Mouse (Mus musculus) hindbrain, embryonic 11.5 days (tissue): ENCODE data around the gene Mepce. TPM values are rescaled to one million over a fixed set of nuclear protein-coding genes. Genes with fewer than 3 reads are reported as not detected.
A peak's percentile ranks its signal among the peaks of the same experiment; 100 is the strongest.

Source experiments
- ATAC-seq: fragments of 200-750 bp; cut with Nextera tagmentation; 2 replicates; pipeline ENCODE4 v1.8.0; 2017; ENCODE audit warnings: mild to moderate bottlenecking, moderate TSS enrichment, moderate library complexity; ENCODE audit not compliant: low FRiP score
- DNase-seq: peaks from one replicate; pipeline ENCODE4 v3.0.0-alpha.2; 2015; ENCODE audit warnings: low spot score
- H3K27ac ChIP-seq: fragments of 300-500 bp; sonication (generic); 2 replicates; pipeline ENCODE4 v1.5.1; 2014; ENCODE audit warnings: mild to moderate bottlenecking, low read depth, low read length
- H3K27me3 ChIP-seq: fragments of 300-500 bp; sonication (generic); 2 replicates; pipeline ENCODE4 v1.6.1; 2014; ENCODE audit warnings: mild to moderate bottlenecking, low read length, moderate library complexity, mixed read lengths; ENCODE audit not compliant: control insufficient read depth, insufficient read depth
- H3K36me3 ChIP-seq: fragments of 300-500 bp; sonication (generic); 2 replicates; pipeline ENCODE4 v1.6.1; 2014; ENCODE audit warnings: mild to moderate bottlenecking, low read length, moderate library complexity, mixed read lengths; ENCODE audit not compliant: control insufficient read depth, insufficient read depth
- H3K4me1 ChIP-seq: fragments of 300-500 bp; sonication (generic); replicated peaks from 2 replicates; pipeline ENCODE4 v1.6.1; 2014; ENCODE audit warnings: low read length, mixed read lengths; ENCODE audit not compliant: control insufficient read depth, insufficient read depth
- H3K4me2 ChIP-seq: fragments of 300-500 bp; sonication (generic); replicated peaks from 2 replicates; pipeline ENCODE4 v1.6.1; 2014; ENCODE audit warnings: mild to moderate bottlenecking, low read depth, low read length
- H3K4me3 ChIP-seq: fragments of 300-500 bp; sonication (generic); 2 replicates; pipeline ENCODE4 v1.5.1; 2014; ENCODE audit warnings: low read depth, low read length
- H3K9ac ChIP-seq: fragments of 300-500 bp; sonication (generic); 2 replicates; pipeline ENCODE4 v1.6.1; 2014; ENCODE audit warnings: low read depth, low read length
- H3K9me3 ChIP-seq: fragments of 300-500 bp; sonication (generic); 2 replicates; pipeline ENCODE4 v1.6.1; 2016; ENCODE audit warnings: low read length; ENCODE audit not compliant: control insufficient read depth
- WGBS: fragments of 180-500 bp; shearing (Covaris S2); extraction: QIAGEN DNeasy Blood & Tissue Kit; methylation state at CpG from one replicate; pipeline ENCODE4 v1.1.7; 2014; 5-methylcytosine and 5-hydroxymethylcytosine counted together
- polyA plus RNA-seq: library from polyadenylated mRNA; unstranded; fragments of >200 nt; fragmentation: Nextera tagmentation; extraction: Ambion mirVana; gene quantifications from 2 replicates; pipeline ENCODE4 v1.2.1, GENCODE M21; 2014

The Mepce gene
- polyA plus RNA-seq, 1 experiment from 2014 or later = 14.9 TPM

DNA sequence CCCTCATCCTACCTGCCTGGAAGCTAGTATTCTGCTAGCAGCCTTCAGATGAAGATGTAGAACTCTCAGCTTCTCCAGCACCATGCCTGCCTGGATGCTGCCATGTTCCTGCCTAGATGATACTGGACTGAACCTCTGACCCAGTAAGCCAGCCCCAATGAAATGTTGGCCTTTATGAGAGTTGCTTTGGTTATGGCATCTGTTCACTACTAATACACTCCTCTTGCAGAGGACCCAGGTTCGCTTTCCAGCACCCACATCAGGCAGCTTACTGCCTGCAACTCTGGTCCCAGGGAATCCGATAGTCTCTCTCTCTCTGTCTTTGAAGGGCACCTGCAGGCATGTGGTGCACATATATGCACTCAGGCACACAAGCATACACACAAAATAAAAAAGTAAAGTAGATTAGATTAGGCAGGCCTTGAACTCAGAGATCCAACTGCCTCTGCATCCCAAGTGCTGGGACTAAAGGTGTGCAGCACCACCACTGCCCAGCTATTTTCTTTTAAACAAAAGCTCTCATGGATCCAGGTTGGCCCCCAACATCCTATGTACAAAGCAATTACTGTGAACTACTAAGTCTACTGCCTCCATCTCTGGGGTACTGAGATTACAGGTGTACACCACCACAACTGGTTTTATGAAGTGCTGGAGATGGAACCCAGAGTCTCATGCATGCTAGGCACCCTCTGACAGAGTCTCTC lies 11.7 kb downstream of the Mepce start:
- H3K4me2 ChIP-seq = no peak overlapping the region
- H3K9me3 ChIP-seq = no peaks in the 10 kb centered on the region
- no peaks in the 10 kb centered on the region for H3K36me3 ChIP-seq
- no peak overlapping the region for H3K27ac ChIP-seq
- H3K27me3 ChIP-seq = no peaks in the 10 kb centered on the region
- ATAC-seq (no peak), DNase-seq (no peak)
- WGBS = 94% methylated on average over 2 of the region's 2 CpGs
- H3K9ac ChIP-seq = no peak overlapping the region
- no peak overlapping the region for H3K4me3 ChIP-seq
- H3K4me1 ChIP-seq = peaks cover 2% of the 10 kb centered on the region; the same call in 1 of the 2 replicates

DNA sequence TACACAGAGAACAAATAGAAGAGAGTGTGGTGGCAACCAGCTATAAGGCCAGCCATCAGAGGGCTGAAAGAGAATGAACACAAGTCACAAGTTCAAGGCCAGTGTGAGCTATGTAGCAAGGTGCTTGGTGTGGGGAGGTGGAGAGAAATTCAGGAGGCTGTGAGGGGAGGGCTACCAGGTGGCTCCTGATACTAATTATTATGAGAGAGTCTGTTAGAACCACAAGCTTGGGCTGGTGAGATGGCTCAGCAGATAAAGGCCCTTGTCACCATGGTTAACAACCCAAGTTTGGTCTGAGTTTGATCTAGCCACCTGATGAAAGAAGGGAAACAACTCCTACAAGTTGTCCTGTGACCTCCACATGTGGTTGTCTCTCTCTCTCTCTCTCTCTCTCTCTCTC lies 14.7 kb downstream of the Mepce start:
- H3K9me3 ChIP-seq = no peaks in the 10 kb centered on the region
- no peak overlapping the region for H3K9ac ChIP-seq
- DNase-seq (no peak), ATAC-seq (no peak)
- H3K4me2 ChIP-seq = no peak overlapping the region
- no peak overlapping the region for H3K4me3 ChIP-seq
- no peaks in the 10 kb centered on the region for H3K36me3 ChIP-seq
- no peaks in the 10 kb centered on the region for H3K27me3 ChIP-seq
- no peak overlapping the region for H3K27ac ChIP-seq
- no peaks in the 10 kb centered on the region for H3K4me1 ChIP-seq

- no peak overlapping the region for H3K9ac ChIP-seq
- ATAC-seq = no peak
These were observed 16.7 kb downstream of the Mepce start for GRCm38 (mm10) chr5:137770709-137771108.

GRCm38 (mm10) chr5:137768475-137768874 lies 19.0 kb downstream of the Mepce start:
- Histone ChIP-seq H3K9me3 (no peaks in the 10 kb centered on the region), H3K9ac (no peak overlapping the region), H3K27me3 (no peaks in the 10 kb centered on the region), H3K27ac (no peak overlapping the region), H3K4me1 (no peaks in the 10 kb centered on the region), H3K36me3 (no peaks in the 10 kb centered on the region), H3K4me2 (no peak overlapping the region), H3K4me3 (no peak overlapping the region)
- 41% methylated on average over 1 of the region's 1 CpGs for WGBS
- no peak for DNase-seq
- ATAC-seq = peak; percentile 75

More at GRCm38 (mm10) chr5:137770709-137771108, 16.7 kb downstream of the Mepce start:
- WGBS = 45% methylated on average over 2 of the region's 2 CpGs
- peak; percentile 75 for DNase-seq
- Histone ChIP-seq H3K4me2 (no peak overlapping the region), H3K36me3 (no peaks in the 10 kb centered on the region), H3K27ac (no peak overlapping the region), H3K9me3 (no peaks in the 10 kb centered on the region), H3K4me1 (no peaks in the 10 kb centered on the region), H3K27me3 (no peaks in the 10 kb centered on the region), H3K4me3 (no peak overlapping the region)

DNA sequence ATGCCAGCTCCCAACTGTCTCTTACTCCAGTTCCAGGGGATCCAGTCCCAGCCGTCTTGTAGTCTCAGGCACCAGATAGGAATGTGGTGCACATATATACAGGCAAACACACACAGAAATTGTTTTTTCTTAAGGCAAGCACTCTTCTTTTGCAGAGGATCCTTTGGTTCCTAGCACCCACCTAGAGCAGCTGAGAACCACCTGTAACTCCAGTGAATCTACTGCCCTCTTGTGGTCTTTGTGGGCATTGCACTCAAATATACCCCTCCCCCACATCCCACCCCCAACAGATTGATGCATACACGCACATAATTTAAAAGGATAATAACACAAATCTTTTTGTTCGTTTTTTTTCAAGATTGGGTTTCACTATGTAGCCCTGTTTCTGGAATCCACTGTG lies 21.2 kb downstream of the Mepce start:
- no peak overlapping the region for H3K9ac ChIP-seq
- WGBS = 56% methylated on average over 3 of the region's 3 CpGs
- peak; percentile 58 for DNase-seq
- H3K27me3 ChIP-seq = no peaks in the 10 kb centered on the region
- no peaks in the 10 kb centered on the region for H3K36me3 ChIP-seq
- no peak overlapping the region for H3K4me2 ChIP-seq
- H3K4me3 ChIP-seq = no peak overlapping the region
- no peak overlapping the region for H3K27ac ChIP-seq
- H3K9me3 ChIP-seq = no peaks in the 10 kb centered on the region
- no peak for ATAC-seq
- no peaks in the 10 kb centered on the region for H3K4me1 ChIP-seq

- 0 out of 2 replicates have a peak, but pooled peaks have one; percentile 56 for ATAC-seq
- 0 out of 2 replicates have a peak overlapping the region, but pooled peaks have one; percentile 39 for H3K27ac ChIP-seq
These were observed 22.7 kb downstream of the Mepce start for GRCm38 (mm10) chr5:137764609-137765340.

DNA sequence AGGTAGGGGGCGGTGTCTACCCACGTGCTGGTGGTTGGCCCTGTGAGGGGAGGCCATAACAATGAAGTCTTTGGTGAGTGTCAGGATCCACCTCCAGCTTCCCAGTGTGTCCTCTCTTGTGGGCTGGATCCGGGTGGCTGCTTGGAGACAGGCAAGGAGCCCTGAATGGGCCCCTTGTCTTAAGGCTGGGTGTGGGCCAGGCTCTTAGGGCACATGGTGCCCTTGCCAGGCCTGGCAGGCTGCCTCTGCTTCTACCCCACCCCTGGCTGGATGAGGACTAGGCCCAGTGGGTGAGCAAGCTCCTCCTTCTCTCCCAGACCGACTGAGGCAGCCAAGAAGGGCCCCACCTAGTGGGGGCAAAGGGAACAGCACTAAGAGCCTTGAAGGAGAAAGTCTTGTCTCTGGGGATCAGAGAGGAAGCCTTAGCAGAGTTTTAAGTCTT lies 27.5 kb downstream of the Mepce start:
- no peaks in the 10 kb centered on the region for H3K4me1 ChIP-seq
- DNase-seq (peak; percentile 80), ATAC-seq (peak; percentile 25; the same call in 1 of the 2 replicates)
- WGBS = 32% methylated on average over 4 of the region's 4 CpGs
- H3K9me3 ChIP-seq = no peaks in the 10 kb centered on the region
- no peak overlapping the region for H3K4me2 ChIP-seq
- no peaks in the 10 kb centered on the region for H3K36me3 ChIP-seq
- no peak overlapping the region for H3K4me3 ChIP-seq
- no peak overlapping the region for H3K27ac ChIP-seq
- H3K27me3 ChIP-seq = no peaks in the 10 kb centered on the region
- H3K9ac ChIP-seq = no peak overlapping the region

More at GRCm38 (mm10) chr5:137764609-137765340, 22.7 kb downstream of the Mepce start:
- Histone ChIP-seq H3K4me3 (no peak overlapping the region), H3K4me2 (no peak overlapping the region), H3K36me3 (no peaks in the 10 kb centered on the region), H3K4me1 (no peaks in the 10 kb centered on the region), H3K27me3 (no peaks in the 10 kb centered on the region), H3K9me3 (no peaks in the 10 kb centered on the region), H3K9ac (no peak overlapping the region)
- 49% methylated on average over 9 of the region's 9 CpGs for WGBS
- no peak for DNase-seq

- Histone ChIP-seq H3K4me3 (no peak overlapping the region), H3K9ac (no peak overlapping the region), H3K36me3 (no peaks in the 10 kb centered on the region), H3K4me1 (no peaks in the 10 kb centered on the region), H3K9me3 (no peaks in the 10 kb centered on the region), H3K27ac (no peak overlapping the region), H3K4me2 (no peak overlapping the region), H3K27me3 (no peaks in the 10 kb centered on the region)
- DNase-seq = no peak
- no peak for ATAC-seq
- WGBS = 91% methylated on average over 17 of the region's 19 CpGs
These were observed 28.4 kb downstream of the Mepce start for GRCm38 (mm10) chr5:137758921-137759534.
